Mouse (Mus musculus) cerebellum, postnatal 36 days (tissue): ENCODE results near the gene Sdccag8.
"Not testable (repeated sequence)": the region's sequence is repeated elsewhere in the genome, so short reads cannot be mapped to it uniquely, and the experiment has no call there.

Source experiments
- DNase-seq, 2 experiments: peaks; one replicate each; pipeline ENCODE4 v3.0.0; 2021 to 2022; ENCODE audit warnings: mixed read lengths in 2 of 2

Gene Sdccag8

DNA sequence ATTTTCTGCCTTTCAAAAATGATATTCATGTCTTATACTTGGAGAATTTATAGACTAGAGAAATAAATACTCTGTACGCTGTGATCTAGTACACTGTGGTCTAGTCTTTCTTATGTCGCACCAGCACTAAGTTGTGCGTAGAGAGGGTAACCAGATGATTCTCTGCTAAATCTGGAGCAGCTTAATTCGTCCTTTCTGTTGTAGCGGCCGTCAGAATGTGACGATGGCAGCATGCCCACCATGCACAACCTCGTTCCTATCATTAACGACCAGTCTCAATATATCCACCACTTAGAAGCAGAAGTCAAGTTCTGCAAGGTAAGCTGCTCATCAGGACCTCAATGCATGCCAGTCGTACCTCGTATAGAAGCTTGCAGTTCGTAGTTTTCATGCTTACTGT lies 14.2 kb downstream of the Sdccag8 start:
- DNase-seq = no peak

DNA sequence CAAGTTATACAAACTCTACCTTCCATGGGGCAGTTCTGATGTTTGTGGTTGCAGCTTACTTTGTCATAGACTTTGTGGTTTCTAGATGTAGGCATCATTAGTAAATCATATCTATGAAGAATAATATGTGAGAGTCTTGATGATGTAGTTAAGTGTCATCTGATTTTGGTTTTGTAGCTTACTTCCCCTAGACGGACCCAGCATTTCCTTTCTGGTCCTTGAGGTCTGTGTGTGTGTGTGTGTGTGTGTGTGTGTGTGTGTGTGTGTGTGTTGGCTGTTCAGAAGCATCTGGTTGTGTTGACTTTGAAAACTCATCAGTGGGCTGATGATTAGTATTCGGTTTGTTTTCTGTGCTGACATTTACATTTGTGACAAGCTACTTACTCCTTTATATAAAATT lies 17.6 kb downstream of the Sdccag8 start:
- no peak for DNase-seq

DNA sequence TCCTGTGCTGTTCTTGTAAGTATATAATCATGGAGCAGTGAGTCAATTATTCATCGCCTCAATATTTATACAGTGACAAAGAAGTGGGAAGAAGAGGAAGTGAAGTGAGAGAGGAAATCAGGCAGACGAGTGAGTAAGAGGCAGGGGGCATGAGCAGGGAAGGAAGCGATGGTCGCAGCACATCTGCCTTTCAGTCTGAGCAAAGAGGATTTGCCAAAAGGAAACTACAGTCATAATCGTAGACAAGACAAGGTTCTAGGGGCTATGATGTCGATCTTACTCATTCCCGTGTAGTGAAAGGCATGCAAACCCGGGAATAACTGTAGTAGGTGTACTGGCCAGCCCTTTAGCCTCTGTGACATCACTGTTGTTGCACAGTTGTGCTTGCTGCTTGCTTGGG lies 18.1 kb downstream of the Sdccag8 start:
- DNase-seq = no peak

DNA sequence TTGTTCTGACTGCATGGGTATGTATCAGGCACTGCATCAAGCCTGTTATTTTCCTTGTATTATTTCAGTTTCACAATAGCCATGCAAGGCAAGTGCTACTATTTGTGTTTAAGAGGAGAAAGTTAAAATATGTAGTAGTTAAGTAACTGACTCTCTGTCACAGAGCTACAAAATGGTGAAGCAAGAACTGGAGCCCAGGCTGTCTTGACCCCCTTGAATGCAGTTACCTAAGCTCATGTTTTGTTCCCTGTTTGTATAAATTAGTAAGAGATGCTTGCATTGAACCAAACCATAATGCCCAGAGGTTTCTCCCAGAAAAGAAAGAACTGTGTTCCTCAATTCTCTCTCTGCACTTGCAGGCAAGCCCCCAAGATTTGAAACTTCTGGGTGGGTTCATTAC lies 18.8 kb downstream of the Sdccag8 start:
- no peak for DNase-seq

DNA sequence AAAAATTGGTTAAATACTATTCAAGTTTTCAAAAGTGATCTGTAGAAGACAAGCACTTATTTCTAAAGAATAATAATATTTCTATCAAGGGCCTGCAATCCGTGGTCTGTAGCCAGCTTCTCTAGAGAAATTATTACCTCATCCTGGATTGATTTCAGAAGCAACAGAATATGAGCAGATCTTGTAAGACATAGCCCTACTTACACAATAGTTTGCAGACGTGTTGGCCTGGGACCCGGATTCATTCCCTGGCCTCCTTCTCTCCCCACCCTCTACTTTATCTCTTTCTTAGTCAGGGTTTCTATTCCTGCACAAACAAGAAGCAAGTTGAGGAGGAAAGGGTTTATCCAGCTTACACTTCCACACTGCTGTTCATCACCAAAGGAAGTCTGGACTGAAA lies 19.5 kb downstream of the Sdccag8 start:
- DNase-seq = no peak

DNA sequence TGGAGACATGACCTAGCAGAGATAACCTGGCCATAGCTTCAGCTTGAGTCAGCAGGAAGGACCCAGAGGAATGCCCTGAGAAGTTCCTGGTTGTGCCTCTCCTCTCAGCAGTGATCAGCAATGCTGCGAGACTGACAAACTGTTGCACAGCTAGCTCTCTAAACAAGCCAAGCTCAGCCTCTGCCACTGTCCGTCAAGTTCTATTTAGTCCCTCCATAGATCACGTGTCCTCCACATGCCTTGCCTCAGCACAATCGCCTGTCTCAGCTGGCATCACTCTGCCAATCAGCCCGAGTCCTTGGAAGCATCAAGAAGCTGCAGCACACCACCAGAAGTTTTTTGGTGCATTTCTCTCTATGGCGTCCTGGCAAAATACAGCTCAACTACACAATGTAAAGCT lies 20.4 kb downstream of the Sdccag8 start:
- DNase-seq = no peak

DNA sequence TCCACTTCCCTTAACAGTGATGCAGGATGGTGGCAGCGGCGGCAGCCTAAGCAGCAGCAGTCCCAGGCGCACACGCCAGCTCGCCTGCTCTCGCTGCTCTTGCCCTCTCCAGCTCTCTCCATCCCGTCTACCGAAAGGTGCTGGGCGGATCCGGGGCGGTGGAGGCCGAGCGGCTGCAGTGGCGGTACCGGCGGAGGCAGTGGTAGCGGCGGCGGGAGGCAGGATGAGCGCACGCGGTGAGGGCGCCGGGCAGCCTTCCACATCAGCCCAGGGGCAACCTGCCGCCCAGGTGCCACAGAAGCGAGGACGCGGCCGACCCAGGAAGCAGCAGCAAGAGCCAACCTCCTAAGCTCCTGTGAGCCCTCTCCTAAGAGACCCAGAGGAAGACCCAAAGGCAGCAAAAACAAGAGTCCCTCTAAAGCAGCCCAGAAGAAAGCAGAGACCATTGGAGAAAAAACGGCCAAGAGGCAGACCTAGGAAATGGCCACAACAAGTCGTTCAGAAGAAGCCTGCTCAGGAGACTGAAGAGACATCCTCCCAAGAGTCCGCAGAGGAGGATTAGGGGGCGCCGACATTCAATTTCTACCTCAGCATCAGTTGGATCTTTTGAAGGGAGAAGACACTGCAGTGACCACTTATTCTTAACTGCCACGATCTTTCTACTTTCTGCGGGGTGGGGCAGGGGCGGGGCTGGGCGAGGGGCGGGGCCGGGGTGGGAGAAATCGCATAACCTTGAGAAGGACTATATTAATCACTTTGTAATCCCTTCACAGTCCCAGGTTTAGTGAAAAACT lies 21.2 kb downstream of the Sdccag8 start:
- DNase-seq = peak; percentile 21 to 32

DNA sequence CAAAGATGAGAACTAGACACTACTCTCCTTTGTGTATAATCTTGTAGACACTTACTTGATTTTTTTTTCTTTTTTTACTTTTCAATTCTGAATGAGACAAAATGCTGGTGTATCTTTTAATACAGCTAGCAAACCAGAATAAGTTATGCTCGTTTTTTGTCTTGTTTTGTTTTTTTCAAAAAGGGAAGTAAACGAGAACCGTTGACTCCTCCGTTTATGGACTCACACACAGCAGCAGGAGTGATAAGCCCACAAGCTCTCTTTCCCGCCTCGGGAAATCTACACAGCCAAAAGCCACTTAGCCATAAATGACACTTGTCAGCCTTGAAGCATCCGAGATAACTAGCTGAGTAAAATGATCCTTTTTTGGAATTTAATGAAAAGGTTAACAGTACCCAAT lies 22.1 kb downstream of the Sdccag8 start:
- DNase-seq = not testable (repeated sequence)

DNA sequence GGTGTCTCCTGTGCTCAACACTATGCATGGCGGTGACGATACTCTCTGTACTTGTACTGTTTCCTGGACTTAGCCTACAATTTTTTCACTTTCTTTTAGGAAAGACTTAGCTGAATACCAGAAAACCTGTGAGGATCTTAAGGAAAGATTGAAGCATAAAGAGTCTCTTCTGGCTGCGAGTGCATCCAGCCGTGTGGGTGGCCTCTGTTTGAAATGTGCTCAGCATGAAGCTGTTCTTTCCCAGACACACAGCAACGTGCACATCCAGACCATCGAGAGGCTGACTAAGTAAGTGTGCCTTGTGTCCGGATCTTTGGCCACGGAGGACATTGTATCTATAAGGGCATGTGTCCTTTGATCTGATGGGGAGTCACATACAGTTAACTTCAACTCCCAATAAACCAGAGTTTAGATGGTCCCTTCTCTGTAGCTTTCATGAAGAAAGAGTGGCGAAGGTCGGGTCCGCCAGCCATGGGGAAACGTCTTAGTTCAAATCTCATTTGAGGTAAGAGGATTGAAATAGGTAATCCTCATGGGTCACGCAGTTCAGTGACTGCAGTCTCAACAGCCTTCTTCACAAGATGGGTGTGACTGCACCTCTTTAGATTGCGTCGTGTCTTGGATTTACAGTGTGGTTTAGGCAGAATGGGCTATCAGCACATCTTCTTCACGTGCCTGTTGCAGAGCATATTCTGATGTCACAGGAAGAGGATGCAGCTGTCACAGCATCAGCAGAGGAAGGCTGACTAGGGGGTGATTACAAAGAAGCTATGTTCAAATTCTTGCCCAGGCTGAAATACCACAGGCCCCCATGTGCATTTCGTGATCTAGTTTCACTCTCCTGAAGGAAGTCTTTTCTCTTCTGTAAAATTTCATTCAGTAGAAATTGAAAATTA lies 30.9 kb downstream of the Sdccag8 start:
- DNase-seq = no peak

DNA sequence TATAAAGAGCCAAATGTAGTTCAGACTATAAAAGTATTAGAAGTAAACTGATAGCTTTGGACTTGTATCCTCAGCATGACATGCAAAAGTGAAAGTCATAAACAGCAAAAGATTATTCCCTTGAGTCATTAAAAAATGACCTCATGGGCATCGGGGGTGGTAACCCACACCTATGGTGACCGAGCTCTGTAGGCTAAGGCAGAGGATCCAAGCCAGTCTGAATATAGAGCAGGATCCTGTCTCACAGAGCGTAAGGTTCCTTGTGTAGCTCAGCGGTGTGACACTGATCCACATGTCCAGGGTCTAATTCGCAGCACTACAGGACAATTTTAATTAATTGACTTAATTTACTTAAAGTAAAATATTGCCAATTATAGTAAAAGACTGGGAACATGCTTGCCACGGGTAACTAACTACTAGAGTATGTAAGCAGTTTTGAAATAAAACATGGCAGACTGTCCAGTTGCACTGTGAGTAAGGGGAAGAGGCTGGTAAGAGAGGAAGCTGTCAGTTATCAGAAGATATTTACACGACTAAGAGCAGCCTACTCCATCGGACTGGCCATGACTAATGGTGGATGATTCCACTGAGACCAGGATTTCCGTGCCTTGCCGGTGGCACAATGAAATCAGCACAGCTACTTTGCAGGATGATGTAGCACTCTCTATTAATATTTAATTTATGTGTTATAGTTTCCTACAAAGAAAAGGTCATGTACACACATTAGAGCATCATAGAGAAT lies 32.8 kb downstream of the Sdccag8 start:
- DNase-seq = no peak

DNA sequence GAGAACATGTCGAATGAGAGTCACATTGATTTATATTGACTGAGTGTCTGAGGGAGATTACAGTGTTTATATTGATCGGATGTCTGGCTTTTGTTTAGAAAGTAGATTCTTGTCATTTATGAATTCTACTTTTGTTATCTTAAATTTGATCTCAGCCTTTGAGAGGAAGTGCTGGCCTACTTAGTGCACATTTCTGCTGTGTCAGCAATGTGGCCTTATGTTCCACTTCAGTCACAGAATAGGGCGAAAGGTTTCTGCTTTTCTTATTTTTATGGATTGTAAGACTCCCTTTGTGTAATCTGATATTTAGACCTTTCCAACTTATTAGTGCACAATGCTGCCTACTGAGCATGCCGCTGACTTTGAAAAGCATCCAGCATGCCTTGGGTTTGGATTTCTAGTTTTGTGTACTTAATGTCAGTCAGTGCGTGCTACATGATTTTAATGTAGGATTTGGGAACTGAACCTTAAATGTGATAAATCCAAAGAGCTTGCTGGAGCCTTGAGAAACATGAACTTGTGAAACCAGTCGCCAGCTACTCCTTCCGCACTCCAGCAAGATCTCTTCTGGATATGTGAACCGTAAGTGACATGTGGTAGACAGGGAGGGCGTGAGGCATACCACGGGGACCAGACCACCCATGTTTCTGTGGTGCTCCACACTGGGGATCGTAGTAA lies 34.3 kb downstream of the Sdccag8 start:
- DNase-seq = no peak

DNA sequence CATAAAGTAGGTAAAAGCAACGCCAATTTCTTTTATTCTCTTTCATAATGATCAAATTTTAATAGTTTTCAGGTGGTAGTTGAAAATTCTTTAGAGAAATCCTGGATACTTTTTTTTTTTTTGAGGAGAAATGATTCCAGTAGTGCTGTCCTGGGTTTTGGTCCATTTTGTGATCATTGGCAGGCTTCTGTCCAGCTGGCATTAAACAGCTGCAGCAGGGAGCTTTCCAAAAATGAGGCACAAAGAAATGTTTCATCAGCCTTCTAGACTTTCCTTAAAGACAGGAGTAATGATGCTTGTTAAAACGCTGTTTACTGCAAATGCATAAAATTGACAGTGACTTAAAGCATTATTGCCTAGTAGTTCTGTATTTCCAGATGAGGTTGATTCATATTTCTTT lies 34.9 kb downstream of the Sdccag8 start:
- no peak for DNase-seq

DNA sequence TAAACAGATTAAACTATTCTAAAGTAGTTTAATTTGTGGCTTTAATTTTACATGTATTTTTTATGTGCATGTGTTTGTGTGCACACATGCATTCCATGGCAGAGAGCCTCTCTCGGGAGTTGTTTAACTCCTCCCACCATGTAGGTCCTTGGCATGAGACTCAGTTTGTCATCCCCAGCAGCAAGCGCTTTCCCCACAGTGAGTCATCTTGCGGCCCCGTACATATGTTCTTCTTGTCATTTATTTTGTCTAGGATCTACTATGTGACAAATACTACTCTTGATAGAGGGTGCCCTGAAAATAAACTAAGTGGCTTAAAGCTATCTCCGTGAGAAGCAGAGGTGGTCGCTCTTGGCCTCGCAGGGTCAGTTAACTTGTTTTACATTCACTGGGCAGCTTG lies 36.9 kb downstream of the Sdccag8 start:
- DNase-seq = no peak

DNA sequence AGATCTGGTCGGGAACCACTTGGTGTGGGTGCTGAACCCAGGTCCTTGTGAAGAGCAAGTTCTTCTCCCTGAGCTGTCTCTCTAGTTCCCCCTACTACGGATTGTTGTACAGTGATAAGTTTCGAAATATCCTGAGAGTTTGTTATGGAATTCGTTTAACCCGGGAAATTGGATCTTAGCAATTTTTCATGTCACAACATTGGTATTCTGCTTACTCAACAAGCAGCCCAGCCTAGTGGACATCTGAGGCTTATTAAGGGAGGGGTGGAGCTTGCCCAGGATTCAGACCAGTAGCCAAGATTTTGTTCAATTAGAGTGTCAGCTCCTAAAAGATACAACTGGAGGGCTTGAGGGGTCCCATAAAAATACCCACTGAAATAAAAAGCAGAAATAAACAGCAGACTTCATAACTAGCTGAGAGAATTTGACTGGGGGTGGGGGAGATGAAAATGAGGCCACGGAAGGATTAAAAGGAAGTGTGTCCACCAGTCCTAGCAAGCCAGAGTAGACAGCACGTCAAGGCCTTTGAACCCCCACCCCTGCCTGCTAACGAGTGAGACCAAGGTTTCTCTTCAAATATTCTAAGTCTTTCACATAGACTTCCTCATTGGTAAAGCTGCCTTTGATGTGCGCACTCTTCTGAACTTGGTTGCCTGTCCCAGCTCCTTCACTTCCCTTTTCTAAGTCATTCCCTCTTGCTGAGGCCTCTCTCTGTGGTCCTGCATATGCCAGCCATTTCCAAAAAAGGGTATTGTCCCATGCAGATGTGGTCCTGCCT lies 38.5 kb downstream of the Sdccag8 start:
- no peak for DNase-seq

DNA sequence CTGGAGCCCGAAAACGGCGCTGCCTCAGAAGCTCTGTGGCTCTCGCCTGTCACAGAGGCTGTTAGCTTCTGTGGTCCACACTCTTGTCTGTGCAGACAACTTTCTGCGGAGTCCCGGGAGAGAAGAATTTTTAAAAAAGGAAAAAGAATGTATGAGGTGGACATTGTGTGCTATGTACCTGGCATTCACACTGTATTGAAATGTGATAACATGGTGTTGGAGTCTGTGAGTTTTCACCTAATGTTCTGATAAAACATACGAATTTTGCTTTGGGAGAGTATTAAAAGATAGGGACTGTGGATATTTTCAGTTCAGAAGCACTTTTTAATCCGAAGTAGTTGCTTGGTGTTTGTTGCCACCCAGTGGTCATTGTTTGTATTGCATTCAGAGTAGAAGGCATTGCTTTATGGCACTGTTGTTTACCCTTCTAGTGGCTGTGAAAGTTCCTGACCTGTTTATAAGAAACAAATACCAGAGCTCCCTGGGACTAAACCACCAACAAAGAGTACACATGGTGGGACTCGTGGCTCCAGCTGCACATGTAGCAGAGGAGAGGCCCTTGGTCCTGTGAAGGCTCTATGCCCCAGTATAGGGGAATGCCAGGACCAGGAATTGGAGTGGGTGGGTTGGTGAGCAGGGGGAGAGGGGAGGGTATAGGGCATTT lies 47.7 kb downstream of the Sdccag8 start:
- DNase-seq = peak; percentile 36 to 77

DNA sequence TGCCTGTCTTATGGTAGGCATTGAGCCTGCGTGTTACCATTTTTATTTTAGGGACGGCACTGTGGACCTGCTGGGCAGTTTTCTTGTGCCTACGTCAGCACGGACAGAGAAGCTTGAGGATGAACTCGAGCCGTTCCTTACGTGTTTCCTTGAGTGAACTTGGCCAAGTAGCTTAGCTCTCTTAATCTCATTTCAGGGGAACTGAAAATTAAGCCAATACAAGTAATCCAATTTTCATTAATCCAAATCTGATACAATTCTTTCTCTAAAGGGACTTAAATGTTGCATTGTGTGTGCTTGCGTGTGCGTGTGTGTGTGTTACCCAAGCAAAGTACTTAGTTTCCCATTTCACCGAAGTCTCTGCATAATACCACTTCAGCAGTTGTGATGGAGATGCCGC lies 56.0 kb downstream of the Sdccag8 start:
- no peak for DNase-seq

DNA sequence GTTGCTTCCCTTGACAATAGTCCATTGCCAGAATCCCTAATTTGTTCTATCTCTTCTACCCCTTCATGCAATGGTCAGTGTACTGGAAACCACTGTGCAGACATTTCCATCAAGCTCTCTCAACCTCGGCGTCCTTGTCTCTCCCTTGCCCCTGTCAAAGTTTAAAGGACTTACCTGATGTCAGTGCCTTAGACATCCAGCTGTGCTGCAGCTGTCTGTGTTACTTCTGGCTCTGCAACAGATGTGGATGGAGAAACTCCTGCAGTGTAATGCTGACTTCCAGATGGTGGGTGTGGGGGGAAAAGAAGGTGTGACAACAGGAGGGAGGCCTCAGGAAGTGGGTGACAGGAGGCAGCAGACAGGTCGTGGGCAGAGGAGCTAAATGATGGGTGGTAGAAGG lies 57.5 kb downstream of the Sdccag8 start:
- DNase-seq = no peak

DNA sequence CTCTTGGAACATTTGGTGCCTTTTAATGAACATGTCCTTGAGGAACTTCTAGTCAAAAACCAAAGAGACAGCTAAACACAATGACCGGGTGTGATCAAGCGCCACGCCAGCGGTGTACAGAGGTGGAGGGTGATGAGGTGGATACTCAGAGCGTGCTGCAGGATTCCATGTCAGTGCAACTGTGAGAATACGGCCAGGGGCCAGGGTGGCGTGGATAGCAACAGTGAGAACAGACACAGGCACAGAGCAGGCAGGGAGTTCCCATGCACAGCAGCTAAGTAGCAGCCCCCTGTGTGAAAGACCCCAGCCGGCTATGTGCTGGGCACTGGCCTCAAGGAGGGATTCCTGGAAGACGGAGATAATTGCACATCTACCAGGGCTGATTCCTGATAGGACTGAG lies 59.0 kb downstream of the Sdccag8 start:
- no peak for DNase-seq

DNA sequence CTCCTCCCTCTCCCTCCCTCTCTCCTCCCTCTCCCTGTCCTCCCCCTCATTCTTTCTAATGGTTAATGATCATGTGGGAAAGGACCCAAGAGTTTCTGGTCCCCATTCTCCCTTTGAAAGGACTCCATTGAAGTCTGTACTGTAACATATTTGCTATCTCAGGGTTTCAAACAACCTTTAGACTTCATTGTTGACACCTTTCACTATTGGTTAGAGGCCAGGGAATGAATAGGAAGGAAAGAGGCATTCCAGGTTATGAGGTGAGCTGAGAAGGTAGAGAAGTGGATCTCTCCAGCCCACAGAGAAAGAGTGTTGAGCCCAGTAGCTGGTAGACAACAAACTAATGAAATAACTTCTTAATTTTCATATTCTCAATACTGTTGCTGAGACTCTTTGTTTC lies 59.7 kb downstream of the Sdccag8 start:
- DNase-seq = no peak

DNA sequence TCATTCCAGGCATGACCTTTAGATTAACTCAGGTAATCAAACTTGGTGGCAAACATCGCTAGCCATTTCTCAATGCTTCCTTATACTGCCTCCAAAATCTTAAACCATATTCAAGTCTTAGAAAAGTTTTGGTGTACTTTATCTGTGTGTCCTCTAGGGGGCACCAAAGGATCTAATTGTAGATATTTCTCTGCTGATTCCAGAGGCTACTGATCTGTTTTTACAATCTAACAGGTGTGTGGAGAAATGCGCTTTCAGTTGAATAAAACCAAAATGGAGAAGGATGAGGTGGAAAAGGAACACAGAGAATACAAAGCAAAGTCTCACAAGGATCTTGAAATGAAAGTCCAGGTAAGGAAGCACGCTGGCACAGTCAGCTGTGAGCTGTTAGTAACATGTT lies 63.3 kb downstream of the Sdccag8 start:
- DNase-seq = peak in 1 of 2 experiments; percentile 57

DNA sequence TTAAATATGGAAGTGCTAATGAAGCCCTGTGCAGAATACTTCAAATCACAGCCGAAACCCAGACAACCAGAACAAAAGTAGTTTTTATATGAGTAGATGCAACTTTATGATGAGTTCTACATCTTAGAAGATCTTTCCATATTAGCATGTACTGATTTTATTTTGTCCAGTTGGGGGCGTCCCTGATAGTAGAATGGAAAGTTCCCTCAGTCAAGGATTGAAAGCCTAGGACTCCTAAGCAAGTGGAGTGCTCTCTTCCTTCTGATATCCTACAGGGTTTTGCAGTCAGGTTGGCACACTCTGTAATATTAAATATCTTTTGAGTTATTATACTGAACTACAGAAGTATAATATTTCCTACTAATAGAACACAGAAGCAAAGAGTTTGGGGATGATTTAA lies 64.5 kb downstream of the Sdccag8 start:
- DNase-seq = peak; percentile 17 to 66
